Mouse (Mus musculus): ENCODE data around the gene Pdss2. TPM values are rescaled to one million over a fixed set of nuclear protein-coding genes. Genes with fewer than 3 reads are reported as not detected.

Pdss2 gene
- total and polyA plus RNA-seq, 2 experiments from 2014 or later: 17.4 to 20.9 TPM

DNA sequence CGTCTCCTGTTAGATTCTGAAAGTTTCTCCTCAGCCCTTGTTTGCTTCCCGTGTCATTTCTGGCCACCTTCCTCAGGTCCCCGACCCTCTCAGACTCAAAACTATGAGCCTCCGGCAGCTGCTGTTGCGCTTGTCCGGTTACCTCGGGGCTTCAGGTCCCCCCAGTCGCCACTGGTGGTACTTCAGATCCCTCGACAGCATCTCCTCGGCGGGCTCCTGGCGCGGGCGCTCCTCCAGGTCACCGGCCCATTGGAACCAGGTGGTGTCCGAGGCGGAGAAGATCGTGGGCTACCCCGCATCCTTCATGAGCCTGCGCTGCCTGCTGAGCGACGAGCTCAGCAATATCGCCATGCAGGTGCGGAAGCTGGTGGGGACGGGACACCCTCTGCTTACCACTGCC, 373 bp downstream of the Pdss2 start:
- DNase-seq (ENCODE audit: low spot score): no peak
- peak overlapping the region; percentile 95 for H3K4me2 ChIP-seq (ENCODE audit: low read depth, low read length)

DNA sequence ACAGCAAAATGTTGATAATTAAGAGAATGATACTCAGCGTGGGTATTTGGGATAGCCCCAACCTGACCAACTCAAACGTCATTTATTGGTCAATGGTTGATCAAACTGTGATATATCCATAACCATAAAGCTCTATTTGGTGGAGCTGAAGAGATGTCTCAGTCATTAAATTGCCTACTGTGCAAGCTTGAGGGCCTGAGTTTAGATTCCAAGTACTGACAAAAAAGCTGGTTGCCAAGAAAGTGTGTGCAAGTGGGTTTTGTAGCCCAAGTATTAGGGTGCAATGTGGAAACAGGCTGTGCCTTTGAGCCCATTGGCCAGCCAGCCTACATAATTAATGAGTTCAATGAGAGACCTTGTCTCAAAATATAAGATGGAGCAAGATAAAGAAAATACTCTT, 2.1 kb downstream of the Pdss2 start:
- ATAC-seq: no peak
- WGBS: 93% methylated on average over 2 of the region's 2 CpGs
- H3K27me3 ChIP-seq (ENCODE audit: insufficient read depth, low read length): no peaks in the 10 kb centered on the region
- no peak for TF ChIP-seq CTCF (IDR thresholded peaks at IDR 0.05; ENCODE audit: low read depth)
- no peak overlapping the region for H3K4me3 ChIP-seq (ENCODE audit: low read length)
- no peaks in the 10 kb centered on the region for H3K36me3 ChIP-seq (ENCODE audit: insufficient read depth, low read length)
- no peak overlapping the region for H3K4me2 ChIP-seq (ENCODE audit: low read depth, low read length)
- no peak overlapping the region for H3K9ac ChIP-seq (replicated peaks; ENCODE audit: low read length)
- peaks cover 3% of the 10 kb centered on the region; the same call in 1 of the 2 replicates for H3K4me1 ChIP-seq (ENCODE audit: insufficient read depth, low read length)
- no peak overlapping the region for H3K27ac ChIP-seq
- DNase-seq (ENCODE audit: low spot score): no peak
- H3K9me3 ChIP-seq (ENCODE audit: low read length): no peaks in the 10 kb centered on the region

More for the DNA sequence above, 373 bp downstream of the Pdss2 start:
- Histone ChIP-seq H3K4me1 (ENCODE audit: insufficient read depth, low read length) (peaks cover 3% of the 10 kb centered on the region; the same call in 1 of the 2 replicates), H3K9me3 (ENCODE audit: low read length) (no peaks in the 10 kb centered on the region), H3K9ac (replicated peaks; ENCODE audit: low read length) (peak overlapping the region; percentile 95), H3K27ac (peak overlapping the region; percentile 96), H3K36me3 (ENCODE audit: insufficient read depth, low read length) (no peaks in the 10 kb centered on the region), H3K27me3 (ENCODE audit: insufficient read depth, low read length) (no peaks in the 10 kb centered on the region), H3K4me3 (ENCODE audit: low read length) (peak overlapping the region; percentile 88)
- ATAC-seq: peak; percentile 59
- no peak for TF ChIP-seq CTCF (IDR thresholded peaks at IDR 0.05; ENCODE audit: low read depth)
- WGBS: under 1% methylated on average over 25 of the region's 25 CpGs

DNA sequence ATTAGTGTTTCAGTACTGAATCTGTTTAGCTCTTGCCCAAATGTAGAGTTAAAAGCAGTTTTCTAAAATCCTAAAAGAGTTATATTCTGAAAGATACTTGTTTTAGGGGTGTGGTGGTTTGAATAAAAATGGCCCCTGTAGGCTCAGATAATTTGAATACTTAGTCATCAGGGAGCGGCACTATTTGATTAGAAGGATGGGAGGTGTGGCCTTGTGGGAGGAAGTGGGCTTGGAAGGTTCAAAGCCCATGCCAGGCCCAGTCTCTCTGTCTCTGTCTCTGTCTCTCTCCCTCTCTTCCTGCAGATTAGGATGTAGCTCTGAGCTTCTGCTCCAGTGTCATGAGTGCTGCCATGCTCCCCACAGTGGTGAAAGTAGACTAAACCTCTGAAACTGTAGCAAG, 5.1 kb downstream of the Pdss2 start:
- no peak overlapping the region for H3K27ac ChIP-seq
- no peak overlapping the region for H3K4me2 ChIP-seq (ENCODE audit: low read depth, low read length)
- H3K9ac ChIP-seq (replicated peaks; ENCODE audit: low read length): no peak overlapping the region
- no peak overlapping the region for H3K4me3 ChIP-seq (ENCODE audit: low read length)
- no peaks in the 10 kb centered on the region for H3K27me3 ChIP-seq (ENCODE audit: insufficient read depth, low read length)
- H3K36me3 ChIP-seq (ENCODE audit: insufficient read depth, low read length): no peaks in the 10 kb centered on the region
- 86% methylated on average over 1 of the region's 1 CpGs for WGBS
- no peaks in the 10 kb centered on the region for H3K9me3 ChIP-seq (ENCODE audit: low read length)
- no peaks in the 10 kb centered on the region for H3K4me1 ChIP-seq (ENCODE audit: insufficient read depth, low read length)
- TF ChIP-seq CTCF (IDR thresholded peaks at IDR 0.05; ENCODE audit: low read depth): no peak
- no peak for DNase-seq (ENCODE audit: low spot score)
- ATAC-seq: no peak

DNA sequence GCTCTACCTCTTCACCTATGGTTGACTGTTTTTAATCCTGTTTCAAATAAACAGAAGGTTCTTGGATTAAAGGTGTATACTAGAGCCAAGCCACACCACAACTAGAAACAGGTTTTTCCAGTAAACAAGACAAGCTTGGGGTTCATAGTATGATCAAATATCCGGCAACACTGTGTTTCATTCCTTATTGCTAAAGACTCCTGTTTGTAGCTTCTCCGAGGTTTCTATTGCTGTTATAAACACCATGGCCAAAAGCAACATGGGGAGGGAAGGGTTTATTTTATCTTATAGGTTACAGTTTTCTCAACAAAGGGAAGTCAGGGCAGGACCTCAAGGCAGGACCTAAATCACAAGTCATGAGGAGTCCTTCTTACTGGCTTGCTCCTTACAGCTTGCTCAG, 8.0 kb downstream of the Pdss2 start:
- H3K4me2 ChIP-seq (ENCODE audit: low read depth, low read length): no peak overlapping the region
- no peaks in the 10 kb centered on the region for H3K4me1 ChIP-seq (ENCODE audit: insufficient read depth, low read length)
- WGBS: 91% methylated on average over 2 of the region's 2 CpGs
- H3K27me3 ChIP-seq (ENCODE audit: insufficient read depth, low read length): no peaks in the 10 kb centered on the region
- H3K9ac ChIP-seq (replicated peaks; ENCODE audit: low read length): no peak overlapping the region
- no peak for TF ChIP-seq CTCF (IDR thresholded peaks at IDR 0.05; ENCODE audit: low read depth)
- no peak overlapping the region for H3K27ac ChIP-seq
- no peaks in the 10 kb centered on the region for H3K9me3 ChIP-seq (ENCODE audit: low read length)
- H3K36me3 ChIP-seq (ENCODE audit: insufficient read depth, low read length): no peaks in the 10 kb centered on the region
- DNase-seq (ENCODE audit: low spot score) (no peak), ATAC-seq (no peak)
- no peak overlapping the region for H3K4me3 ChIP-seq (ENCODE audit: low read length)

DNA sequence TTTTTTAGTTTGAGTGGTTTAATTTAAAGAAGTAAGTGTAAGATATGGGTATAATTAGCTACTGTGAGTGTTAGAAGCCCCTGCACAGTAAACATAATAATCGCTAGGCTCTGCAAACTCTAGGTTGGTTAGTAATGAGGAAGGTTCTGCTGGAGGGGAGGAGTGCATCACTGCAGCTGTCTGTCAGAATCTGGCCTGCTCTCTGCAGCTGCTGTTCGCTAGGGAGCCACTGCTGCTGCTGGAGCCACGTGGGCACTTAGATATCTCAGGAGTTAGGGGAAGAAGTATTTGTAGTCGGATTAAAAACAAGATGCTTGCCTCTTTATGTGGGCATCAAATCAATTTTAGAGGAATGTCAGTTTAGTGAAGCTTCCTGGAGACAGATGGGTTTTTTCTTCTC, 13.2 kb downstream of the Pdss2 start:
- ATAC-seq (no peak), DNase-seq (ENCODE audit: low spot score) (no peak)
- 69% methylated on average over 4 of the region's 4 CpGs for WGBS
- H3K36me3 ChIP-seq (ENCODE audit: insufficient read depth, low read length): no peaks in the 10 kb centered on the region
- TF ChIP-seq CTCF (IDR thresholded peaks at IDR 0.05; ENCODE audit: low read depth): no peak
- H3K4me3 ChIP-seq (ENCODE audit: low read length): no peak overlapping the region
- no peak overlapping the region for H3K27ac ChIP-seq
- no peaks in the 10 kb centered on the region for H3K27me3 ChIP-seq (ENCODE audit: insufficient read depth, low read length)
- H3K9me3 ChIP-seq (ENCODE audit: low read length): 0 out of 2 replicates have a peak, but pooled peaks cover 1% of the 10 kb centered on the region
- H3K9ac ChIP-seq (replicated peaks; ENCODE audit: low read length): no peak overlapping the region
- no peaks in the 10 kb centered on the region for H3K4me1 ChIP-seq (ENCODE audit: insufficient read depth, low read length)
- H3K4me2 ChIP-seq (ENCODE audit: low read depth, low read length): no peak overlapping the region

DNA sequence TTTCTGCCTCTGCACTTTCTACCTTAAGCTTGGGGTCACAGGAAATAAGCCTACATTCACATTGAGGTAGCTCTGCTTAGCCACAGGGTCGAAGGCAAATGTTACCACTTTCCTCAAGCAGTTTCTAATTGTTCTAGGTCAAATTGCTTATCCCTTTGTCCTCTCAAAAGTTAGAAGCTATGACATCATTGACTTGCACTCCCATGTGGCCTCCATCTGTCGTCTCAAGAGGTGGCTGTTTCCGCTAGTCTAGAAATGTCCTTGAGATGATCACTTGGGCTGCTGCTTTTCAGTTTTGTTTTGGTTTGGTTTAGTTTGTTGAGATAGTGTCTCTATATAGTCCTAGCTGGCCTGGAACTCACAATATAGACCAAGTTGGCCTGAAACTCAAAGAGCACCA, 13.7 kb downstream of the Pdss2 start:
- Histone ChIP-seq H3K4me3 (ENCODE audit: low read length) (no peak overlapping the region), H3K36me3 (ENCODE audit: insufficient read depth, low read length) (no peaks in the 10 kb centered on the region), H3K9ac (replicated peaks; ENCODE audit: low read length) (no peak overlapping the region), H3K4me2 (ENCODE audit: low read depth, low read length) (no peak overlapping the region), H3K4me1 (ENCODE audit: insufficient read depth, low read length) (no peaks in the 10 kb centered on the region), H3K27me3 (ENCODE audit: insufficient read depth, low read length) (no peaks in the 10 kb centered on the region), H3K27ac (no peak overlapping the region), H3K9me3 (ENCODE audit: low read length) (0 out of 2 replicates have a peak, but pooled peaks cover 2% of the 10 kb centered on the region)
- ATAC-seq (no peak), DNase-seq (ENCODE audit: low spot score) (no peak)
- TF ChIP-seq CTCF (IDR thresholded peaks at IDR 0.05; ENCODE audit: low read depth): no peak
- 87% methylated on average over 3 of the region's 3 CpGs for WGBS

DNA sequence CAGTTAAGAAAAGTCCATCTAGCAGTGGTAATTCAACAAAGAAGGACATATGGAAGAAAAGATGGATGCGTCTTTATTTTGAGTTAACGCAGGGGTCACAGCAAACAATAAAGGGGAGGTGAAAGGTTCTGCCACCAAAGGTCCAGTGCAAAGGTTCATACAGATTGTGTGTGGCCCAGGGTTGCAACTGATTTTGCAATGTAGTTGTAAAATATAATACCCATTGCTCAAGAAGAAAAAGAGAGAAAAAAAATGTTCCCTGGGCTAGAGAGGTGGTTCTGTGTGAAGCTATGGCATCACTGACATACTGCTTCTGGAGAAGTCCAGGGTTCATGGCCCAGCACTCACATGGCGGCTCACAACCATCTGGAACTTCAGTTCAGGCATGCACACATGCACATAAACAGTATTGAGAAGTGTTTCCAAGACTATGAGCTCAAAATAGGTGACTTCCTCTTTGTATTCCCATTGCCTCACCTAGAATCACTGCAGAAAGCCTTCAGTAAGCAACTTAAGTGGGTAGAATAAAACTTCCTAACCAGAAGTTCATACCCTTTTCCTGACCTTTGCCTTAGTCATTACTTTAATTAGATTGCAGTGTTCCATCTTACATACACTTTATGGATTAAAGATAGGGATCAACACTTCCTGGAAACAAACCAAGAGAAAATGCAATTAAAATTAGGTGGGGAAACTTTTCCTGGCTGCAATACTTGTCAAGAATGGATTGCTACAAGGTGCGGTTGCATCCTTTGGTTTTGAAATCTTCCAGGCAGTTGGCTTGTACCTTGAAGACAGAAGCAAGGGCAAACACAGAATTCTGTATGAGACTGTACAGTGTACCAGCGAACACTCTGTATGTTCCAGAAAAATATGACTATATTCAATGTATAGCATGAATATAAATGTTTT, 14.7 kb downstream of the Pdss2 start:
- Histone ChIP-seq H3K27me3 (ENCODE audit: insufficient read depth, low read length) (no peaks in the 10 kb centered on the region), H3K4me1 (ENCODE audit: insufficient read depth, low read length) (no peaks in the 10 kb centered on the region), H3K4me2 (ENCODE audit: low read depth, low read length) (no peak overlapping the region), H3K9me3 (ENCODE audit: low read length) (0 out of 2 replicates have a peak, but pooled peaks cover 2% of the 10 kb centered on the region), H3K9ac (replicated peaks; ENCODE audit: low read length) (no peak overlapping the region), H3K36me3 (ENCODE audit: insufficient read depth, low read length) (no peaks in the 10 kb centered on the region), H3K4me3 (ENCODE audit: low read length) (no peak overlapping the region), H3K27ac (no peak overlapping the region)
- DNase-seq (ENCODE audit: low spot score) (no peak), ATAC-seq (no peak)
- no peak for TF ChIP-seq CTCF (IDR thresholded peaks at IDR 0.05; ENCODE audit: low read depth)
- WGBS: 91% methylated on average over 5 of the region's 5 CpGs

Data from hindbrain, postnatal 0 days (tissue).